Mouse (Mus musculus): ENCODE measurements around the gene 1700015F17Rik.

Gene 1700015F17Rik

GRCm38 (mm10) chr5:5479043-5479442, at the start of gene 1700015F17Rik:
1700015F17Rik (minus strand) TSS chr5:5479143.
- DNase-seq (ENCODE audit: low read depth, low spot score): no peak

- no peak for DNase-seq (ENCODE audit: low read depth, low spot score)
Measured at GRCm38 (mm10) chr5:5515411-5515810, 36.5 kb upstream of the 1700015F17Rik start.

GRCm38 (mm10) chr5:5514196-5515076, 35.5 kb upstream of the 1700015F17Rik start, which contains the start of gene Cldn12:
Cldn12 (minus strand) TSS chr5:5514958.
- peak; percentile 92 for DNase-seq (ENCODE audit: low read depth, low spot score)

- no peak for DNase-seq (ENCODE audit: low read depth, low spot score)
Measured at GRCm38 (mm10) chr5:5511401-5511800, 32.5 kb upstream of the 1700015F17Rik start.

GRCm38 (mm10) chr5:5510989-5511388, 32.0 kb upstream of the 1700015F17Rik start:
- no peak for DNase-seq (ENCODE audit: low read depth, low spot score)

- no peak for DNase-seq (ENCODE audit: low read depth, low spot score)
Measured at GRCm38 (mm10) chr5:5510304-5510887, 31.5 kb upstream of the 1700015F17Rik start.

- no peak for DNase-seq (ENCODE audit: low read depth, low spot score)
Measured at GRCm38 (mm10) chr5:5508231-5508630, 29.3 kb upstream of the 1700015F17Rik start.

GRCm38 (mm10) chr5:5507701-5508225, 28.8 kb upstream of the 1700015F17Rik start:
- DNase-seq (ENCODE audit: low read depth, low spot score): no peak

GRCm38 (mm10) chr5:5504456-5504855, 25.5 kb upstream of the 1700015F17Rik start:
- no peak for DNase-seq (ENCODE audit: low read depth, low spot score)

GRCm38 (mm10) chr5:5503381-5503780, 24.4 kb upstream of the 1700015F17Rik start:
- no peak for DNase-seq (ENCODE audit: low read depth, low spot score)

GRCm38 (mm10) chr5:5501583-5501982, 22.6 kb upstream of the 1700015F17Rik start:
- no peak for DNase-seq (ENCODE audit: low read depth, low spot score)

GRCm38 (mm10) chr5:5496393-5496792, 17.4 kb upstream of the 1700015F17Rik start:
- DNase-seq (ENCODE audit: low read depth, low spot score): no peak

- DNase-seq (ENCODE audit: low read depth, low spot score): no peak
Measured at GRCm38 (mm10) chr5:5495042-5495441, 16.1 kb upstream of the 1700015F17Rik start.

GRCm38 (mm10) chr5:5494269-5495005, 15.5 kb upstream of the 1700015F17Rik start:
- peak; percentile 42 for DNase-seq (ENCODE audit: low read depth, low spot score)

GRCm38 (mm10) chr5:5492163-5492562, 13.2 kb upstream of the 1700015F17Rik start:
- DNase-seq (ENCODE audit: low read depth, low spot score): no peak

- no peak for DNase-seq (ENCODE audit: low read depth, low spot score)
Measured at GRCm38 (mm10) chr5:5486071-5486470, 7.1 kb upstream of the 1700015F17Rik start.

GRCm38 (mm10) chr5:5483254-5483858, 4.4 kb upstream of the 1700015F17Rik start:
- no peak for DNase-seq (ENCODE audit: low read depth, low spot score)

- no peak for DNase-seq (ENCODE audit: low read depth, low spot score)
Measured at GRCm38 (mm10) chr5:5481662-5482061, 2.7 kb upstream of the 1700015F17Rik start.

- DNase-seq (ENCODE audit: low read depth, low spot score): no peak
Measured at GRCm38 (mm10) chr5:5476133-5476532, 2.8 kb downstream of the 1700015F17Rik start.

GRCm38 (mm10) chr5:5465256-5465655, 13.7 kb downstream of the 1700015F17Rik start:
- DNase-seq (ENCODE audit: low read depth, low spot score): no peak

GRCm38 (mm10) chr5:5431746-5432438, 47.1 kb downstream of the 1700015F17Rik start:
- DNase-seq (ENCODE audit: low read depth, low spot score): no peak

All from brain, embryonic 18.5 days (tissue).